Comparison of ENCODE assay signal across 12 mouse cellular contexts in genomic region chr1:165933915-165934647, GRCm38 (mm10).
DNase-seq lines count a peak whose midpoint lies in the region; ATAC-seq and TF ChIP-seq lines count a peak whose summit lies in the region.
"Had no signal": no experiment of that assay in that cellular context is flagged by ENCODE, and none has a peak within 500 bp of the region (broad histone marks: within the 10 kb centered on the region; RNA-seq: fewer than 3 reads in every experiment).

No protein-coding gene starts in this region.

- peaks cover 17% of the 10 kb centered on the region for H3K4me1 ChIP-seq in liver, embryonic 12.5 days
- peaks cover 28% of the 10 kb centered on the region for H3K4me1 ChIP-seq in hindbrain, embryonic 14.5 days (replicated peaks; ENCODE audit: control insufficient read depth, insufficient read depth, low read length)
- H3K4me1 ChIP-seq in neural tube, embryonic 15.5 days = peaks cover 17% of the 10 kb centered on the region
- peaks cover 8% of the 10 kb centered on the region for H3K4me1 ChIP-seq in heart, embryonic 12.5 days (replicated peaks)
- no peaks in the 10 kb centered on the region for H3K4me1 ChIP-seq in stomach, postnatal 0 days (replicated peaks; ENCODE audit: control insufficient read depth, insufficient read depth)

- no peaks in the 10 kb centered on the region for H3K9me3 ChIP-seq in liver, embryonic 12.5 days (replicated peaks)
- no peaks in the 10 kb centered on the region for H3K9me3 ChIP-seq in hindbrain, embryonic 14.5 days (ENCODE audit: control insufficient read depth, low read length)
- no peaks in the 10 kb centered on the region for H3K9me3 ChIP-seq in neural tube, embryonic 15.5 days (replicated peaks)
- H3K9me3 ChIP-seq in heart, embryonic 12.5 days (replicated peaks) = no peaks in the 10 kb centered on the region
- no peaks in the 10 kb centered on the region for H3K9me3 ChIP-seq in stomach, postnatal 0 days (ENCODE audit: control insufficient read depth, low read length)

- WGBS in liver, embryonic 12.5 days (ENCODE audit: insufficient replicate concordance) = 77% methylated on average over 5 of the region's 5 CpGs
- WGBS in hindbrain, embryonic 14.5 days = 47% methylated on average over 5 of the region's 5 CpGs
- WGBS in neural tube, embryonic 15.5 days = 32% methylated on average over 5 of the region's 5 CpGs
- WGBS in heart, embryonic 12.5 days = 84% methylated on average over 5 of the region's 5 CpGs
- 57% methylated on average over 5 of the region's 5 CpGs for WGBS in stomach, postnatal 0 days

- no peaks in the 10 kb centered on the region for H3K27me3 ChIP-seq in liver, embryonic 12.5 days (replicated peaks)
- no peaks in the 10 kb centered on the region for H3K27me3 ChIP-seq in hindbrain, embryonic 14.5 days (ENCODE audit: control insufficient read depth, insufficient read depth, low read length)
- H3K27me3 ChIP-seq in neural tube, embryonic 15.5 days (replicated peaks) = no peaks in the 10 kb centered on the region
- H3K27me3 ChIP-seq in heart, embryonic 12.5 days (replicated peaks) = no peaks in the 10 kb centered on the region
- no peaks in the 10 kb centered on the region for H3K27me3 ChIP-seq in stomach, postnatal 0 days (ENCODE audit: control insufficient read depth, insufficient read depth, low read length)

- no peaks in the 10 kb centered on the region for H3K36me3 ChIP-seq in liver, embryonic 12.5 days
- H3K36me3 ChIP-seq in hindbrain, embryonic 14.5 days (replicated peaks; ENCODE audit: control insufficient read depth, insufficient read depth) = no peaks in the 10 kb centered on the region
- no peaks in the 10 kb centered on the region for H3K36me3 ChIP-seq in neural tube, embryonic 15.5 days
- H3K36me3 ChIP-seq in heart, embryonic 12.5 days = no peaks in the 10 kb centered on the region
- no peaks in the 10 kb centered on the region for H3K36me3 ChIP-seq in stomach, postnatal 0 days (ENCODE audit: control insufficient read depth, insufficient read depth, low read length)

- no peak overlapping the region for H3K9ac ChIP-seq in liver, embryonic 12.5 days
- peak overlapping the region; percentile 31; the same call in 1 of the 2 replicates for H3K9ac ChIP-seq in hindbrain, embryonic 14.5 days
- no peak overlapping the region for H3K9ac ChIP-seq in neural tube, embryonic 15.5 days (replicated peaks)
- no peak overlapping the region for H3K9ac ChIP-seq in heart, embryonic 12.5 days
- no peak overlapping the region for H3K9ac ChIP-seq in stomach, postnatal 0 days (ENCODE audit: low read length)

- TF ChIP-seq POLR2A in brain, embryonic 14.5 days (IDR thresholded peaks at IDR 0.05; ENCODE audit: borderline replicate concordance, extremely low read depth, insufficient read depth, insufficient read length, poor library complexity, severe bottlenecking) = no peak

- no peak for ATAC-seq in liver, embryonic 12.5 days
- ATAC-seq in hindbrain, embryonic 14.5 days (ENCODE audit: low FRiP score) = no peak
- no peak for ATAC-seq in neural tube, embryonic 15.5 days (ENCODE audit: low FRiP score)
- no peak for ATAC-seq in heart, embryonic 12.5 days (ENCODE audit: insufficient number of reproducible peaks, low FRiP score)
- ATAC-seq in stomach, postnatal 0 days (ENCODE audit: low FRiP score, low TSS enrichment) = no peak
- ATAC-seq: inflammation-experienced regulatory T-cells, adult 6 months had no signal

- DNase-seq in liver = no peak
- DNase-seq in brain, embryonic 14.5 days (ENCODE audit: low read depth) = peak; percentile 44
- DNase-seq in hindbrain, embryonic 14.5 days (ENCODE audit: low spot score) = no peak
- DNase-seq in stomach, postnatal 0 days (ENCODE audit: low spot score) = no peak
- DNase-seq in adrenal gland, postnatal 14 days = no peak
- DNase-seq: kidney, postnatal 10 days; right cerebral cortex, postnatal 14 days had no signal

- no peak for TF ChIP-seq CTCF in brain, embryonic 14.5 days (IDR thresholded peaks at IDR 0.05; ENCODE audit: borderline replicate concordance, extremely low read depth, insufficient read depth, insufficient read length)
- no peak for TF ChIP-seq CTCF in stomach, postnatal 0 days (IDR thresholded peaks at IDR 0.05; ENCODE audit: low read depth)

- H3K27ac ChIP-seq in liver, embryonic 12.5 days = no peak overlapping the region
- H3K27ac ChIP-seq in hindbrain, embryonic 14.5 days = peak overlapping the region; percentile 76
- H3K27ac ChIP-seq in neural tube, embryonic 15.5 days (replicated peaks) = peak overlapping the region; percentile 76
- no peak overlapping the region for H3K27ac ChIP-seq in heart, embryonic 12.5 days (ENCODE audit: poor library complexity, severe bottlenecking)
- no peak overlapping the region for H3K27ac ChIP-seq in stomach, postnatal 0 days (replicated peaks)

- TF ChIP-seq EP300 in stomach, postnatal 0 days (optimal IDR thresholded peaks at IDR 0.05) = no peak

- H3K4me3 ChIP-seq in liver, embryonic 12.5 days = no peak overlapping the region
- peak overlapping the region; percentile 17 for H3K4me3 ChIP-seq in hindbrain, embryonic 14.5 days (replicated peaks; ENCODE audit: low read length)
- H3K4me3 ChIP-seq in neural tube, embryonic 15.5 days (replicated peaks) = peak overlapping the region; percentile 24
- H3K4me3 ChIP-seq in heart, embryonic 12.5 days = no peak overlapping the region
- H3K4me3 ChIP-seq in stomach, postnatal 0 days (ENCODE audit: low read depth, low read length) = no peak overlapping the region

- H3K4me2 ChIP-seq in liver, embryonic 12.5 days = 0 out of 2 replicates have a peak overlapping the region, but pooled peaks have one; percentile 2
- peak overlapping the region; percentile 42 for H3K4me2 ChIP-seq in hindbrain, embryonic 14.5 days (replicated peaks)
- H3K4me2 ChIP-seq in neural tube, embryonic 15.5 days = peak overlapping the region; percentile 40
- no peak overlapping the region for H3K4me2 ChIP-seq in heart, embryonic 12.5 days
- no peak overlapping the region for H3K4me2 ChIP-seq in stomach, postnatal 0 days (replicated peaks; ENCODE audit: low read depth)
- H3K4me2 ChIP-seq: heart, embryonic 11.5 days had no signal

Comparison
In these comparisons a context has a peak if more than half of its experiments do, and no peak if none do; other contexts are left out.
1. H3K27ac ChIP-seq: peak in hindbrain, embryonic 14.5 days (single experiment) and neural tube, embryonic 15.5 days (single experiment); none in liver, embryonic 12.5 days (single experiment), heart, embryonic 12.5 days (single experiment) and stomach, postnatal 0 days (single experiment).
2. H3K4me2 ChIP-seq: peak in liver, embryonic 12.5 days (single experiment), hindbrain, embryonic 14.5 days (single experiment) and neural tube, embryonic 15.5 days (single experiment); none in heart, embryonic 12.5 days (single experiment) and stomach, postnatal 0 days (single experiment).
3. H3K4me3 ChIP-seq: peak in hindbrain, embryonic 14.5 days (single experiment) and neural tube, embryonic 15.5 days (single experiment); none in liver, embryonic 12.5 days (single experiment), heart, embryonic 12.5 days (single experiment) and stomach, postnatal 0 days (single experiment).